Mouse (Mus musculus): Measurements from ENCODE around the gene Nme3. TPM values are rescaled to one million over a fixed set of nuclear protein-coding genes. Genes with fewer than 3 reads are reported as not detected.

Nme3 gene
- total RNA-seq, 1 experiment from 2014 or later: 35.0 TPM

DNA sequence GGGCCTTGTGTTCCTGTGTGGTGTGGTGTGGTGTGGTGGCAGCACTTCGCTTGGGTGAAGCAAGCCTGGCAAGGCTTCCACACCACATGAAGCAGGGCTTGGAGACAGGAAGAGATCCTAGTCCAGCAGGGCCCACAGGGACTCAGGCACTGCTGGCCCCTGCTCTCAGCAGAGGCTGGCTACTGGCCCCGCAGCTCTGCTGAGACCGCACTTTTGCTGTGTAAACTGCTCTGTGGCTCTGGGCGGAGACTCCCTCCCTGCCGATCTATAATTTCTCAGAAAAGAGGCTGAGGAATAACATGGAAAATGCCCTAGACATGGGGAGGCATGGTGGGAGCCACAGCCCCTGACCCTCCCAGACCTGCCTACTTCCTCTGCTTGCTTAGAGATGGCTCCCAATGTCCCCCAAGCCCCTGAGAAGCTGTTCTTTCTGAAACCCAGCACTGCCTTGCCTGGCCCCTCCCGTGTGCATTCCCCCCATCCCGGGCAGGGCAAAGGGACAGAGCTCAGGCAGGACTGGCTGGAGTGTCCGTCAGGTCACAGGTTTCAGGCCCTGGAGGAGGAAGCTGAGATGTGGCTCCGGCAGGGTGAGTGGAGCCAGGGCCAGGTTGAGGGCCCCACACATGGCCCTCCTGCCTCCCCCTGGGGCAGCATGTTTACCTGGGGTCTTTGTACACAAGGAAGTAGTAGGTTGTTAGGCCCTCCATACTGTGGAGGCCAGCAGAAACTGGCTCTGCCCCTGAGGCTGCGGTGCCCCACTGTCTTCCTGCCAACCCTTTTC is 18.8 kb upstream of the Nme3 start:
- no peak for ATAC-seq (replicated peaks; ENCODE audit: low read depth, poor library complexity, severe bottlenecking)

DNA sequence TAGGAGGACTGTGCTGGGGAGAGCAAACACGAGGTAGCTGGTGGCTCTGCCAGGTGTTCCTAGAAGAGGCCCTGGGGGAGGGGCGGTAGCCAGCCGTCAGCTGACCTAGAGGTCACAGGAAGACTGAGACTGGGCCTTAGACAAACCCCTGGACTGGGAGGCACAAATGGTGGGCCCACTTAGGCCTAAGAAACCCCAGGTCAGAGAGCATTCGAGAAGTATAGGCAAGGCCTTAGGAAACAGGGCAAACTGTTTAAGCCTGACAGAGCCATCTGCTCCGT is 18.2 kb upstream of the Nme3 start:
- no peak for ATAC-seq (replicated peaks; ENCODE audit: low read depth, poor library complexity, severe bottlenecking)

GRCm38 (mm10) chr17:24878531-24878930 is 17.8 kb upstream of the Nme3 start:
- no peak for ATAC-seq (replicated peaks; ENCODE audit: low read depth, poor library complexity, severe bottlenecking)

- peak; percentile 43 for ATAC-seq (replicated peaks; ENCODE audit: low read depth, poor library complexity, severe bottlenecking)
These were observed 14.4 kb upstream of the Nme3 start for GRCm38 (mm10) chr17:24881738-24882440.

GRCm38 (mm10) chr17:24884391-24884790 is 11.9 kb upstream of the Nme3 start:
- ATAC-seq (replicated peaks; ENCODE audit: low read depth, poor library complexity, severe bottlenecking): no peak

DNA sequence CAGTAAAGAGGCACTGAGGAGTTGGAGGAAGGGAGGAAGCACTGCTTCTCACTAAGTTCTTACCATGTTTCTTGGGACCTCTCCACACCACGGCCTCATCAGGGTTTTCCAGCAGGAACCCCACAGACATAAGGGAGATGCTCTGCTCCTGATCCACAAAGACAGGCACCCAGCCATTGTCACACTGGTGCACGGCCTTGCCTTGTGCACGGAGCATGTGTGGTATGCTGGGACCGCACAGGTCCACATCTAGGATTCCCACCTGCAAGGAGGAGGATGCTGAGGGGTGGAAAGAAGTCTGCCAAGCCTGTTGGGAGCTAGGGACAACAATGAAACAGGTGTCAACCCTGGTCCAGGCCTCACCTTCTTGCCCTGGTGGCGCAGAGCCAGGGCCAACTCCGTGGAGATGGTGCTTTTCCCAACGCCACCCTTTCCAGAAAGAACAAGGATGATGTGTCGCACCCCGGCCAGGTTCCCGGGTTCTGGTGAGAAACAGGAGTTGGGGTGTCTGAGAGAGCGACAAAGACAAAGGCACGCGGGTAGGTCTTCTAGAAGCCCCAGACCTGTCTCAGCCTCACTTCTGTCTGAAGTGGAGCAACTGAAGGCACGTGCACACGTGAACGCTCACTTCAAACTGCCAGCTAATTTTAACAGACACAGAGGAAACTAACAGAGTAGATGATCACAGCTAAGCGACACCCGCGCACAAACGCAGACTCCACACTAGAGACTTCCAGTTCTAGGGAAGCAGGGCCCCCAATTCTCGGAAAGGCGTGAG is 10.8 kb upstream of the Nme3 start:
- ATAC-seq (replicated peaks; ENCODE audit: low read depth, poor library complexity, severe bottlenecking): no peak

- peak; percentile 93 for ATAC-seq (replicated peaks; ENCODE audit: low read depth, poor library complexity, severe bottlenecking)
These were observed 10.0 kb upstream of the Nme3 start, which contains the start of the genes Nubp2 and Spsb3 for GRCm38 (mm10) chr17:24886134-24886931. Nubp2 (minus strand) TSS chr17:24886349. Spsb3 (plus strand) TSS chr17:24886643.

- no peak for ATAC-seq (replicated peaks; ENCODE audit: low read depth, poor library complexity, severe bottlenecking)
These were observed 9.4 kb upstream of the Nme3 start for GRCm38 (mm10) chr17:24886932-24887271.

- ATAC-seq (replicated peaks; ENCODE audit: low read depth, poor library complexity, severe bottlenecking): no peak
These were observed 8.8 kb upstream of the Nme3 start for GRCm38 (mm10) chr17:24887291-24888080.

DNA sequence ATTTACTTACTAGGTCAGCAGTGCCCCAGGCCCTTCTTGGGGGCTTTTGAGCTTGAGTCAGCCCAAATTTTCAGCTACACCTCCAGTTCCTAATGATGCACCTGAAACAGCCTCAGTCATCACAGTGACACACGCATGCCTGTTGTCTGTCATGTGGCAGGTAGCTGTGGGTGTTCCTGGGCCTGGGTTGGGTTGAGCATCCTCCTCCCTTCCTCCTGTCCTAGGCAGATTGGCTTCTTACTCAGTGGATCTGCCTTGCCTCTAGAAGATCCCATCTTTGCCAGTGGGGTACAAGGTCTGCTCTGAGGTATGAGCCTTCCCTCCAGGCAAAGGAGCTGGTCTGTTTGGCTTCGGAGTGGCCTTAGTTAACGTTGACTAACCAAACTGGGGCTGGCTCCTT is 7.4 kb upstream of the Nme3 start:
- ATAC-seq (replicated peaks; ENCODE audit: low read depth, poor library complexity, severe bottlenecking): no peak

- ATAC-seq (replicated peaks; ENCODE audit: low read depth, poor library complexity, severe bottlenecking): no peak
These were observed 5.9 kb upstream of the Nme3 start for GRCm38 (mm10) chr17:24890151-24891092.

- ATAC-seq (replicated peaks; ENCODE audit: low read depth, poor library complexity, severe bottlenecking): no peak
These were observed 5.0 kb upstream of the Nme3 start for GRCm38 (mm10) chr17:24891321-24891720.

DNA sequence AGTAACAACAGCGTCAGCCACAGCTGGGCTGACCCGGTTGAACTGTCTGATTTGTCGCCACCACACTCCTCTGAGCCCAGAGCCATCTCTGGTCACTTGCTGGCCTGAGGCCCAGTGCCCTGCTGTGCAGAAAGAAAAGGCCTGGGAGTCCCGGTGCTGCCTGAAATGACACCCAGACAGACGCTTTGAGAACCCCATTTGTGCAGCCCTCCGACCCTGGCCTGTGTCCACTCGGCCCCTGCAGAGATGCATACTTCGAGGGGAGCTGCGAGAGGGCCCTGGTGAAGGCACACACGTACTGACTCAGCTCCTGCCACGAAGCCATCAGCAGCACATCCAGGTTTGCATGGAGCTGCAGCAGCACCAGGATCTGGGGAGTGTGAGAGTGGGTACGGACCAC is 3.5 kb upstream of the Nme3 start:
- ATAC-seq (replicated peaks; ENCODE audit: low read depth, poor library complexity, severe bottlenecking): no peak

GRCm38 (mm10) chr17:24893276-24893675 is 3.0 kb upstream of the Nme3 start:
- ATAC-seq (replicated peaks; ENCODE audit: low read depth, poor library complexity, severe bottlenecking): no peak

DNA sequence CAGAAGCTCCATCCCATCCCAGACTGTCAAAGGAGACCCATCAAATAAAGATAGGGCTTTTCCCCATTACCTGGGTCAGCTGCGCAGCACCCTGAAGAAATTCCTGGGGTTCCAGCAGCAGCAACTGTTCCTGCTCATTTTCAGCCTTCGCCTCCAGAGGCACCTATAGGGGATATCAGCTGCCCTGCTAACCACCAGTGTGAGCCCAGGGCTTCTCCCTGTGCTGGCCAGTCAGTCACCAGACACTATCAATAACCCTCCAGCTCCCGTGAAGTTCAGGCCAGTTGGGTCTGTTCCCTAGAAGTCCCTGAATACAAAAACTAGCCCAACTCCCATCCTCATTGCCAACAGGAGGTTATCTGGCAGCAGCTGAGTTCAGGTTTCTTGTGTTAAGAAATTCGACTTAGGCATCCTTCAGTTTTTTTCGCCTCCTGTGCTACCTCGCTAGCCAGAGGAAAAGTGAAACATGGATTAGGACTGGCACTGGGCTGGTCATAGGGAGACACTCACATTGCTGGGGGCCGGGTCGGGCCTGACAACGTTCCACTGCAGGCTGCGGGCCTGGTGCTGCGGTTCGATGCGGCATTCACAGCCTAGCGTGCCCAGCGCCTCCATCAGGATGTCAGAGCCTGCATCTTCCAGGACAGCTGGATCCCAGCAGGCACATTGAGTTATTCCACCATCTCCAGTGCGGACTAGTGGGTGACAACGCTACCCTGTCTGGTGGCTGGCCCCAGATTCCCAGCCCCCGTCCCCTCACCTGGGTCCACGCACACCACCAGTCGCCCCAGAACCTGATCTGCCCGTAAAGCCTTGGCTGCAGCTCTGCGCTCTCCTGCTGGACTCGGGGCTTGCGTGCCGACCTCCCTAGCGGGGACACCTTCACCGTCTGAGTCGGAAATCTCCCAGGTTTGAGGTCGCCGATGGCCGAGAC is 2.0 kb upstream of the Nme3 start:
- peak; percentile 8; the same call in 1 of the 2 replicates for ATAC-seq (replicated peaks; ENCODE audit: low read depth, poor library complexity, severe bottlenecking)

GRCm38 (mm10) chr17:24894995-24895547 is 1.2 kb upstream of the Nme3 start, which contains the start of the genes Eme2 and Mrps34:
Eme2 (minus strand) TSS chr17:24895087.
Mrps34 (plus strand) TSS chr17:24895116.
- ATAC-seq (replicated peaks; ENCODE audit: low read depth, poor library complexity, severe bottlenecking): peak; percentile 73
